Mouse (Mus musculus) heart, embryonic 14.5 days (tissue): ENCODE results near the gene Kbtbd4. TPM values are rescaled to one million over a fixed set of nuclear protein-coding genes. Genes with fewer than 3 reads are reported as not detected.

Experiments used
- ATAC-seq: fragments of 200-750 bp; cut with Nextera tagmentation; 2 replicates; pipeline ENCODE4 v1.8.0; 2017; ENCODE audit warnings: low read depth, moderate TSS enrichment; ENCODE audit not compliant: insufficient number of reproducible peaks, insufficient read depth, low FRiP score
- H3K27ac ChIP-seq, 2 experiments: fragments of 200-500 bp in 1 of 2; fragments of 300-500 bp in 1 of 2; sonication (generic) in 1 of 2; replicated peaks in 1 of 2; 2 replicates each; pipeline ENCODE4 v1.5.1; 2012 to 2014; ENCODE audit warnings: low read depth in 2 of 2, low read length in 2 of 2, control low read depth in 1 of 2, mild to moderate bottlenecking in 1 of 2, mixed read lengths in 1 of 2; ENCODE audit not compliant: control insufficient read depth in 1 of 2, insufficient read depth in 1 of 2
- H3K27me3 ChIP-seq: fragments of 300-500 bp; sonication (generic); 2 replicates; pipeline ENCODE4 v1.6.1; 2014; ENCODE audit warnings: mild to moderate bottlenecking, low read length, control low read depth; ENCODE audit not compliant: control insufficient read depth, insufficient read depth
- H3K36me3 ChIP-seq: fragments of 300-500 bp; sonication (generic); 2 replicates; pipeline ENCODE4 v1.6.1; 2014; ENCODE audit warnings: mild to moderate bottlenecking, control low read depth, low read length, mixed read lengths; ENCODE audit not compliant: control insufficient read depth, insufficient read depth
- H3K4me1 ChIP-seq, 2 experiments: fragments of 200-500 bp in 1 of 2; fragments of 300-500 bp in 1 of 2; sonication (generic) in 1 of 2; 2 replicates each; pipeline ENCODE4 v1.6.1; 2012 to 2014; ENCODE audit warnings: low read length in 2 of 2, control low read depth in 1 of 2, mixed read lengths in 1 of 2; ENCODE audit not compliant: control insufficient read depth in 2 of 2, insufficient read depth in 2 of 2
- H3K4me2 ChIP-seq: fragments of 300-500 bp; sonication (generic); 2 replicates; pipeline ENCODE4 v1.6.1; 2014; ENCODE audit warnings: mild to moderate bottlenecking, low read length
- H3K4me3 ChIP-seq, 2 experiments: fragments of 200-500 bp in 1 of 2; fragments of 300-500 bp in 1 of 2; sonication (generic) in 1 of 2; 2 replicates each; pipeline ENCODE4 v1.5.1; 2012 to 2014; ENCODE audit warnings: low read length in 2 of 2, mild to moderate bottlenecking in 2 of 2, control low read depth in 1 of 2, low read depth in 1 of 2, moderate library complexity in 1 of 2; ENCODE audit not compliant: control insufficient read depth in 1 of 2, insufficient read depth in 1 of 2
- H3K9ac ChIP-seq: fragments of 300-500 bp; sonication (generic); 2 replicates; pipeline ENCODE4 v1.6.1; 2014; ENCODE audit warnings: mild to moderate bottlenecking, low read length
- H3K9me3 ChIP-seq: fragments of 300-500 bp; sonication (generic); 2 replicates; pipeline ENCODE4 v1.6.1; 2016; ENCODE audit warnings: low read length, control low read depth; ENCODE audit not compliant: control insufficient read depth
- WGBS: fragments of 180-500 bp; shearing (Covaris S2); extraction: QIAGEN DNeasy Blood & Tissue Kit; methylation state at CpG from one replicate; pipeline ENCODE4 v1.1.7; 2014; 5-methylcytosine and 5-hydroxymethylcytosine counted together
- polyA plus RNA-seq: library from polyadenylated mRNA; unstranded; fragments of >200 nt; fragmentation: Nextera tagmentation; extraction: Ambion mirVana; gene quantifications from 2 replicates; pipeline ENCODE4 v1.2.1, GENCODE M21; 2014

Kbtbd4 gene
- polyA plus RNA-seq, 1 experiment from 2014 or later: 20.6 TPM

GRCm38 (mm10) chr2:90910861-90911260, 6.3 kb downstream of the Kbtbd4 start:
- Histone ChIP-seq H3K4me3 (no peak overlapping the region), H3K4me2 (no peak overlapping the region), H3K36me3 (peaks cover 82% of the 10 kb centered on the region), H3K9ac (no peak overlapping the region), H3K9me3 (no peaks in the 10 kb centered on the region), H3K4me1 (peaks cover 3 to 25% of the 10 kb centered on the region in 2 experiments; a peak in 3 of 4 replicates), H3K27me3 (no peaks in the 10 kb centered on the region), H3K27ac (no peak overlapping the region)
- 56% methylated on average over 1 of the region's 1 CpGs for WGBS
- ATAC-seq: no peak

GRCm38 (mm10) chr2:90911668-90912067, 7.1 kb downstream of the Kbtbd4 start:
- H3K27me3 ChIP-seq: no peaks in the 10 kb centered on the region
- no peaks in the 10 kb centered on the region for H3K9me3 ChIP-seq
- no peak overlapping the region for H3K27ac ChIP-seq
- H3K36me3 ChIP-seq: peaks cover 76% of the 10 kb centered on the region
- WGBS: 83% methylated on average over 1 of the region's 1 CpGs
- peaks cover 3 to 29% of the 10 kb centered on the region in 2 experiments; a peak in 3 of 4 replicates for H3K4me1 ChIP-seq
- H3K4me3 ChIP-seq: no peak overlapping the region
- H3K9ac ChIP-seq: no peak overlapping the region
- no peak for ATAC-seq
- no peak overlapping the region for H3K4me2 ChIP-seq

GRCm38 (mm10) chr2:90913671-90914070, 9.1 kb downstream of the Kbtbd4 start:
- no peak overlapping the region for H3K4me2 ChIP-seq
- 38% methylated on average over 2 of the region's 2 CpGs for WGBS
- peak; percentile 55 for ATAC-seq
- H3K27ac ChIP-seq: peak overlapping the region in 1 of 2 experiments; percentile 53; a peak in 1 of 4 replicates
- no peak overlapping the region for H3K4me3 ChIP-seq
- no peaks in the 10 kb centered on the region for H3K27me3 ChIP-seq
- H3K36me3 ChIP-seq: peaks cover 58% of the 10 kb centered on the region
- 0 out of 2 replicates have a peak overlapping the region, but pooled peaks have one; percentile 18 for H3K9ac ChIP-seq
- H3K4me1 ChIP-seq: peaks cover 4 to 33% of the 10 kb centered on the region in 2 experiments
- no peaks in the 10 kb centered on the region for H3K9me3 ChIP-seq

GRCm38 (mm10) chr2:90915516-90915915, 11.0 kb downstream of the Kbtbd4 start:
- H3K27ac ChIP-seq: no peak overlapping the region
- peak overlapping the region; percentile 73 for H3K4me2 ChIP-seq
- no peak for ATAC-seq
- H3K9me3 ChIP-seq: no peaks in the 10 kb centered on the region
- peak overlapping the region; percentile 27; the same call in 1 of the 2 replicates for H3K9ac ChIP-seq
- no peak overlapping the region for H3K4me3 ChIP-seq
- no peaks in the 10 kb centered on the region for H3K27me3 ChIP-seq
- 96% methylated on average over 1 of the region's 1 CpGs for WGBS
- H3K4me1 ChIP-seq: peaks cover 4 to 31% of the 10 kb centered on the region in 2 experiments
- peaks cover 40% of the 10 kb centered on the region for H3K36me3 ChIP-seq

GRCm38 (mm10) chr2:90916560-90917232, 12.2 kb downstream of the Kbtbd4 start:
- Histone ChIP-seq H3K4me1 (peaks cover 4 to 34% of the 10 kb centered on the region in 2 experiments), H3K4me2 (peak overlapping the region; percentile 73), H3K27me3 (no peaks in the 10 kb centered on the region), H3K36me3 (peaks cover 28% of the 10 kb centered on the region), H3K9ac (peak overlapping the region; percentile 99), H3K27ac (peak overlapping the region; percentile 94 to 98), H3K9me3 (no peaks in the 10 kb centered on the region), H3K4me3 (peak overlapping the region; percentile 73 to 81)
- no peak for ATAC-seq
- WGBS: 17% methylated on average over 7 of the region's 7 CpGs

- Histone ChIP-seq H3K9me3 (no peaks in the 10 kb centered on the region), H3K27ac (peak overlapping the region; percentile 94 to 98), H3K4me2 (peak overlapping the region; percentile 73), H3K27me3 (no peaks in the 10 kb centered on the region), H3K36me3 (peaks cover 22% of the 10 kb centered on the region), H3K4me3 (peak overlapping the region; percentile 73 to 81), H3K9ac (peak overlapping the region; percentile 99), H3K4me1 (peaks cover 4 to 34% of the 10 kb centered on the region in 2 experiments)
- 0% methylated on average over 52 of the region's 73 CpGs for WGBS
- ATAC-seq: peak; percentile 81
These were observed 12.9 kb downstream of the Kbtbd4 start for GRCm38 (mm10) chr2:90917233-90917998.

GRCm38 (mm10) chr2:90917999-90918698, 13.6 kb downstream of the Kbtbd4 start:
- Histone ChIP-seq H3K9ac (peak overlapping the region; percentile 99), H3K27me3 (no peaks in the 10 kb centered on the region), H3K27ac (peak overlapping the region; percentile 94 to 98), H3K9me3 (no peaks in the 10 kb centered on the region), H3K4me3 (peak overlapping the region; percentile 73 to 81), H3K4me2 (peak overlapping the region; percentile 73), H3K36me3 (peaks cover 15% of the 10 kb centered on the region), H3K4me1 (peaks cover 4 to 34% of the 10 kb centered on the region in 2 experiments)
- 10% methylated on average over 15 of the region's 16 CpGs for WGBS
- peak; percentile 57 for ATAC-seq
